In the genomic region with DNA sequence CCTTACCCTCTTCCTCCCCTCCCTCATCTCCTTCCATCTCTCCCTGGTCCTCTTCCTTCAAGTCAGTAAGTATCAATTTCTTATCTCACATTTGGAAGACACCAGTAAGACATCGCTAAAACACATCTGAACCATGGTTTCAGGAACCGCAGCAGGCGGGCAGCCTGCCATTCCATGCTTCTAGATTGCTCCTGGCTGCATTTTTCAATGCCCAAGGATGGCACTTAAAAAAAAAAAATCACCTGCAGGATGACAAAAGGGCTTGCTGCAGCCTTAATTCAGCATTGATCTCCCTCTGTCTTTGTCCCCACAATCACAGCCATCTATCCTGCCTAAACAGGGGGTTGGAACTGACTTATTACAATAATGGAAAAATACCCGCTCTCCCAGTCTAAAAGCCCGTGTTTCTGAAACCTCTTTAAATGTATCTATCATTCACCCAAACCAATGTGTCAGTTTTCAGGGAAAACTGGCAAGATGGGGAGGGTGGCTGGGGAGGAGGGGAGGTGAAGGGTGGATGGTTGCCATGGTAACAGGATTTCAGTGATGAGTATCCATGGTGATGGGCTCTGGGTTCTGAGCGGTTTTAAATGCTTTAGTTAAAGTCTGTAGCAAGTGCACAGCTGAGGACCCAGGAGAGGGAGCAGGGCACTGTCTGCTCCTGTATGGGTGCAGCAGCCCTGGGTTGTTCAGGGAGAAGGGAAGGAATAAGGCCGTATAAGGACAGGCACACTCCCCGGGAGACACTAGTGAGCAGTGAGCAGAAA, we compare ENCODE assay signal across 11 mouse cellular contexts.
A peak's percentile ranks its signal among the peaks of the same experiment; 100 is the strongest.
DNase-seq lines count a peak whose midpoint lies in the region; ATAC-seq and TF ChIP-seq lines count a peak whose summit lies in the region.
"Had no signal": no experiment of that assay in that cellular context is flagged by ENCODE, and none has a peak within 500 bp of the region (broad histone marks: within the 10 kb centered on the region; RNA-seq: fewer than 3 reads in every experiment).

No protein-coding gene starts in this region.

- H3K27ac ChIP-seq in hindbrain, embryonic 12.5 days, result peak overlapping the region; percentile 92
- H3K27ac ChIP-seq in gastrocnemius, adult 2 months, result no peak overlapping the region
- H3K27ac ChIP-seq: liver, embryonic 14.5 days had no signal

- no peak overlapping the region for H3K4me3 ChIP-seq in hindbrain, embryonic 12.5 days
- H3K4me3 ChIP-seq in gastrocnemius, adult 2 months, result no peak overlapping the region

- ATAC-seq in frontal cortex, adult (ENCODE audit: low TSS enrichment), result peak; percentile 22; the same call in 1 of the 2 replicates
- peak; percentile 89 for ATAC-seq in hindbrain, embryonic 12.5 days (ENCODE audit: low FRiP score)
- ATAC-seq: inflammation-experienced regulatory T-cells, adult 6 months had no signal

- no peaks in the 10 kb centered on the region for H3K9me3 ChIP-seq in hindbrain, embryonic 12.5 days (replicated peaks)

- peak overlapping the region; percentile 9; the same call in 1 of the 2 replicates for H3K4me2 ChIP-seq in hindbrain, embryonic 12.5 days (replicated peaks)

- H3K9ac ChIP-seq in hindbrain, embryonic 12.5 days, result no peak overlapping the region
- H3K9ac ChIP-seq: liver, embryonic 14.5 days had no signal

- 45% methylated on average over 8 of the region's 8 CpGs for whole genome bisulfite sequencing in hindbrain, embryonic 12.5 days

- intact Hi-C loops in left cerebral cortex, postnatal 4 days (cut with DNase I), result no loop called here
- intact Hi-C loops in heart, postnatal 14 days (cut with DNase I), result no loop called here
- intact Hi-C loops in gastrocnemius, adult 2 months (cut with DNase I), result no loop called here

- no peak for TF ChIP-seq CTCF in gastrocnemius, adult 2 months (IDR thresholded peaks at IDR 0.05)

- no peak for DNase-seq in frontal cortex, postnatal 25 days (ENCODE audit: low spot score in 2 of 2)
- peak; percentile 50 for DNase-seq in left cerebral cortex, postnatal 4 days
- DNase-seq in right cerebral cortex, postnatal 10 days (ENCODE audit: low spot score in 2 of 2), result peak; percentile 81 to 89
- no peak for DNase-seq in heart, postnatal 14 days
- no peak for DNase-seq in gastrocnemius, adult 2 months
- no peak for DNase-seq in urinary bladder, postnatal 14 days (ENCODE audit: low spot score)
- DNase-seq: thymus, postnatal 4 days had no signal

- peaks cover 35% of the 10 kb centered on the region for H3K4me1 ChIP-seq in hindbrain, embryonic 12.5 days

- H3K36me3 ChIP-seq in hindbrain, embryonic 12.5 days, result no peaks in the 10 kb centered on the region

- H3K27me3 ChIP-seq in hindbrain, embryonic 12.5 days, result no peaks in the 10 kb centered on the region

Comparison
In these comparisons a context has a peak if more than half of its experiments do, and no peak if none do; other contexts are left out.
1. DNase-seq: peak in left cerebral cortex, postnatal 4 days (single experiment) and right cerebral cortex, postnatal 10 days (2 of 2); none in frontal cortex, postnatal 25 days (0 of 2), heart, postnatal 14 days (0 of 2), gastrocnemius, adult 2 months (single experiment) and urinary bladder, postnatal 14 days (single experiment).